Mouse (Mus musculus) brown adipose tissue, adult 24 weeks (tissue): ENCODE measurements around the gene Akna. TPM values are rescaled to one million over a fixed set of nuclear protein-coding genes. Genes with fewer than 3 reads are reported as not detected.

Experiments
- H3K27ac ChIP-seq: fragments of 200-500 bp; replicated peaks from 2 replicates; pipeline ENCODE4 v1.5.1; 2012; ENCODE audit warnings: low read depth, mild to moderate bottlenecking, low read length
- H3K4me1 ChIP-seq: fragments of 200-500 bp; 2 replicates; pipeline ENCODE4 v1.6.1; 2012; ENCODE audit warnings: low read length, mixed read lengths; ENCODE audit not compliant: control insufficient read depth, insufficient read depth, insufficient read length
- H3K4me3 ChIP-seq: fragments of 200-500 bp; 2 replicates; pipeline ENCODE4 v1.5.1; 2012; ENCODE audit warnings: low read depth, mild to moderate bottlenecking, low read length, moderate library complexity; ENCODE audit not compliant: insufficient read depth
- polyA plus RNA-seq: library from polyadenylated mRNA; stranded (reverse); fragments of >200 nt; gene quantifications from 2 replicates; pipeline ENCODE4 v1.2.4, GENCODE M21; 2012; ENCODE audit not compliant: missing spikeins, insufficient read depth, insufficient read length

The Akna gene
- polyA plus RNA-seq, 1 experiment: 0.95 TPM

DNA sequence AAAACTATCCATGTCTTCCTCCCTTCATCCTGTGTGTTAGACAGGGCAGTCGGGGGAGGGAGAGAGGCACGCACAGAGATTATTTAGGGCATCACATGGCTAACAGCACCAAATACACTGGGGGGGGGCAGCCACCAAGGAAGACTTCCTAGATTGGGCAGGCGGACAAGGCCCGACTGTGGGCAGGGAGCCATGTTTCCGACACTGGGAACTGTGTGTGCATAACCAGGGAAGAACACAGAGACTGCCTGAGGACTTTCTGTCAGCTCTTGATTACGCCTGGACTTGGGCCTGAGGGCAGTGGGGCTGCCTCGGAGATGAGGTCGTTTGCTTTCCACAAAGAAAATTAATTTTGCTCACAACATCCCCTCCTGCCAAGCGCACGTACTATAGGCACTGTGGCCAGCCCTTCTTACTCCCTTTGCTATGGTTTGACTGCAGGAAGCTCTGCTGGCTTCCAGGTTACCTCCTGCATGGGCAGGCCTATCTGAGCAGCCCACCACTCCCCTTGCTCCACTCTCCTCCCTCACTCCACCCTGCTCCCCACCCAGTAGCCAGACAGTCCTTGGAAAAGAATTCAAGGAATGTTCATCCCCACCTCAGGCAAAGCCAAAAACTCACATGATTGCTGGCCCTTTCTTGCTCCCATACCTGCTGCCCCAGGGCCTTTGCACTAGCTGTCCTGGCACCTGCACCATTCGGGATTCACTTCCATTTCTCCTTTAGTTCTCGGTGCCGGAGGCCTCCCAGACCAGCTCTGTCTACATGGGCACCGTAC is 17.2 kb upstream of the Akna start:
- Histone ChIP-seq H3K4me1 (no peaks in the 10 kb centered on the region), H3K27ac (no peak overlapping the region), H3K4me3 (no peak overlapping the region)

DNA sequence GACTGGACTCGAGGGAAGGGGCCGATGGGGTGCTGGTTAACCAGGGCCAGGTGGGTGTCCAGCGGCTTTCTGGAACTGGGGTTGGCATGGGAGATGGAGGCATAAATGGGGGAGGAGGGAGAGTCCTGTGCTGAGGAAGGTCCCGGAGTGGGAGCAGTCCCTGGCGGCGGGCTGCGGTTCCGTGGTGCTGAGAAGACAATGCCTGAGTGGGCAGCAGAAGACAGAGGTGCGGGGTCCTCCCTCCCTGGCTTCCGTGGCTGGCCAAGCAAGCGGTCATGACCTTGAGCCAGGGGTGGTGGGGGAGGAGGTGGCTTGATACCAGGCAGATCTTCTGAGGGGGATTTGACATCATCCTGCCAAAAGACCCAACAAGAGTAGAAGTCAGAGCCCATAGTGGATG is 15.1 kb upstream of the Akna start:
- no peak overlapping the region for H3K27ac ChIP-seq
- H3K4me3 ChIP-seq: no peak overlapping the region
- no peaks in the 10 kb centered on the region for H3K4me1 ChIP-seq

DNA sequence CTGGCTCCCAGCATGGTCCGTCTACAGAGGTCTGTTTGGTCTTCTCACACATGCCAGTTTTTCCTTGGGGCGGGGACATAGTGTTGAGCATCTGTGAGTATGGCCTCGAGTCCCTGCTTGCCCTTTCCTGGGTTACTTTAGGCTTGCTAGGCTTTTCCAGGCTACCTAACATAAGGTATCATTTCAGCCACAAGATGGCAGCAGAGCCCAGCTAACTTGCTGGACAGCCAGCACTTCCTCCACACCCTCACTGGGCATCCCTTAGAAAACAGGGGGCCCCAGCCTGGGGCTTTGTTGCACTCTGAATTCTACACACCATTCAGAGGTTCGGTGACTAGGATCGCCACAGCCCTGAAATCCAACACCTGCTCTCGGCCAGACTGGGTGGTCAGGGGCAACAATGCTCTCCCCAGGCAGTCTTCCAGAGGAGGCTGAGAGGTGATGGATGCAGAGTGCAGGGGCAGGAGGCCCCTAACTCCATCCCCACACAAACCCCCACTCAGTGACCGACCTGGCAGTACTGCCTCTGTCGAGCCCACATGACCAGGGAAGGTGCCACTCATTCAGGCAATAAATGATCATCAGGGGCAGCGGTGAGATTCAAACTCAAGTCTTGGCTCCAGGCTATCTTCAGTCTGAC is 14.3 kb upstream of the Akna start:
- Histone ChIP-seq H3K4me3 (no peak overlapping the region), H3K27ac (no peak overlapping the region), H3K4me1 (no peaks in the 10 kb centered on the region)

DNA sequence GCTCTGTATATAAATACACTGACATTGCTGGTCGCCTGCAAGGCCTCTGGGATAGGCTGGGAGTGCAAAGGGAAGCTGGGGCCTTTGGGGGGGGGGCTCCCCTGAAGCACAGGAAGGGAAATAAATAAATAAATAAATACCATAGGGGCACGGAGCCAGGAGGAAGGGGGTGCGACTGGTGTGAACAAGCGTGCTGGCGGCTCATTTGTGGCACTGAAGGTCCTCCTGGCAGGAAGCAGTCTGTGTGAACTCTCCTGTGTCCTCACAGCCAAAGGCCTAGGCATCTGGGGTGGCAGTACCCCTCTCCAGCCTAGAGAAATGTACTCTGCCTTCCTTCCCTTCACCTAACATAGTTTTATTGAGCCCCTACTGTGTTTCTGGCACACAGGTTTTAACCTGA is 11.8 kb upstream of the Akna start:
- Histone ChIP-seq H3K27ac (no peak overlapping the region), H3K4me3 (no peak overlapping the region), H3K4me1 (no peaks in the 10 kb centered on the region)

DNA sequence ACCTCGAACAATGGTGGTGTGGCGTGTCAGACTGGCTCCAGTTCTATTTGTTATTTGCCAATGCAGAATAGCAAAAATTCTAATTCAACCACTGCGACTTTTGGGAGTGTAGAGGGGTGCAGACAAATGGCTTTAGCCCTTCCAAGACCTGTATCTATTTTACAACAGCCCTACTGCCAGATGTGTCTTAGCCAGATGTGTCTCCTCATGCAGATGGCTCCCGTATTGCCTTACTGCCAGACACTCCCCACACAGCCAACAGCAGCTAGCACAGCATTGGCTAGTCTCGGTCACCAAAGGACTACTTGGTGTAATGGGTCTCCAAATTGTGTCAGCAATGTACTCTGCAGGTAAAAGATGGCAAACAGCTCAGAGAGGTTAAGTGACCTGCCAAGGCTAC is 8.1 kb upstream of the Akna start:
- Histone ChIP-seq H3K4me3 (no peak overlapping the region), H3K4me1 (no peaks in the 10 kb centered on the region), H3K27ac (no peak overlapping the region)

DNA sequence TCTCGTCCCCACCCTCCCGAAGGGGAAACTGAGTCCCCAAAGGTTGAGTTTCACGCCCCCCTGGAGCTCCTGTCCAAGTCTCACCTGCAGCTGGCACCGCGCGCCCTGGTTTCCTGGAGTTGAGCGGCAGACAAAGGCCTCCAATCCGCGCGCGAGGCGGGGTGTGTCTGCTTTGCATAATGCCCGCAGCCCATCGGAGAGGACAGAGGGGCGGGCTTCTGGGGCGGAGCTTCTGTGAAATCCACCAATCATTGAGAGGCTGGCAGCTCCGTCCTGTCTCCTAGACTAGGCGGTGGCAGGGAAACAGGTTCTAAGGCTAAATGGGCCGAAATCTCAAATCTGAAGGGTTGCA is 7.4 kb upstream of the Akna start:
- H3K4me3 ChIP-seq: peak overlapping the region; percentile 66
- H3K4me1 ChIP-seq: no peaks in the 10 kb centered on the region
- H3K27ac ChIP-seq: no peak overlapping the region

DNA sequence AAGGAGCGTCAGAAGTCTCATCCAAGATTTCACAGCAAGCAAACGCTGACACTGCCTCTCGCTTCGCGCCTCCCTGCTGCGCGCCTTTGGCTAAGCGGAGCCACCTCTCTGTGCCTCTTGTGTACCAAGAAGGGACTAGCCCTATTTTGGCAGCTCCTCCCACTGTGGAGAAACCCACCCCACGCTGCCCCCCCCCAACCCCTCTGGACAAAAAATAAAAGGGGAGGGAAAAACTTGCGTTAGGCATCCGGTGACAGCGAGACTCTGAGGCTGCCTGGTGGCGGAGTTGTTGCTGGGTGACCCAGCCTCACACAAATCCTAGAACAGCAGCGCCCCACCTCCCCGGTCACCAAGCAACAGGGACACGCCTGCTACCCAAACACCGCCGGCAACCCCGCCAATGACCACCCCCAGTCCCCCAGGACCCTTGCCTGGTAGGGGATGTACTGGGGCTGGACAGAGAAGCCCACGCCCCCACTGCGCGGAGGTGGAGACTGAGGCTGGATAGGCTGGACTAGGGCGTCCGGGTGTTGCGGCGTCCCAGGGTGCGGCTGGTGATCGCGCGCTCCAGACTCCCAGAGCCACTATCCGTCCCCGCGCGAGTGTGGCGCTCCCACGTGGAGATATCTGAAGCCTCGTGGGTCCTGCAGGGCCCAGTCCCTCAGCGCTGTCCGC is 6.9 kb upstream of the Akna start:
- Histone ChIP-seq H3K4me1 (no peaks in the 10 kb centered on the region), H3K4me3 (peak overlapping the region; percentile 66), H3K27ac (0 out of 2 replicates have a peak overlapping the region, but pooled peaks have one; percentile 7)

DNA sequence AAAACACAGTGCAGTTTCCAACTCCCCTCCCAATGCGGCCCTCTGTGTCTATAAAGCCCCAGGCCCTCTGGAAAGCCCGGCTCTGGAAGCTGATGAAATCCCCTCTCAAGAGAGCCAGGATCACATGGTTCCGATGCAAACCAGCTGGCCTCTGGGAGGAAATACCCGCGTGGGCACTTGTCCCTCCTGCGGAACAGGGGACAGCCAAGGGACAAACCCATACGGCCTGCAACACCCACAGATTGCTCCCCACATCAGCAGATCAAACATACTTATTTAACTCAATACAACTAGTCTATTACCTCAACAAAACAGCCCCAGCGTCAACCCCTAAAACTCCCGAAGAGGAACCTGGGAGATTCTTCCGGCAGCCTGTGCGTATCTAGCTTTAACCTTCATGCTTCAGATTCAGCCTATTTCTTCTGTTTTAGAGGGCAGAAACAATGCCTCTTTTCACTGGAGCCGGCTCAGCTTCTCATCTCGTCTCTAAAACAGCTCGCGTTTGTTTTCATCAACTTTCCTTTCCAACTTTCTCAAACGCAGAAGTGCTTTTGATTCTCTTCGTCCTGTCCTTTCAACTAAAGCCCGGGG is 6.3 kb upstream of the Akna start:
- Histone ChIP-seq H3K4me1 (no peaks in the 10 kb centered on the region), H3K4me3 (peak overlapping the region; percentile 66), H3K27ac (0 out of 2 replicates have a peak overlapping the region, but pooled peaks have one; percentile 7)

DNA sequence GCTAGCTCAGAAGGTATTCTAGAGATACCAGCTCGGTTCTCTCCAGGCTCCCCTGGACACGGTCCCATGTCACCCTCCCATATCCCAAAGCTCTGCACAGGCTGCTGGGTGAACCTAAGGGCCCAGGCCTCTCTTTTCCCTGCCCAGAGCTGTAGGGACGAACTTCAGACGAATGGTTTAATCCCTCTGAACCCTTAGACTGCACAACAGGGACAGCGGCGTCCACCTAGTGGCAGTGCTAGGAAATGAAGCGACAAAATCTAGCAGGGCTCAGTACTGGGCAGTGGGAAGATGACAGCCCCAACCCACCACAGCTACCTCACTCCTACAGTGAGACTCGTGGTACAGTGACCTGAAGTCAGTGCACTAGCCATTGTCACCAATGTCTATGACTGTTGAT is 5.5 kb upstream of the Akna start:
- Histone ChIP-seq H3K27ac (no peak overlapping the region), H3K4me3 (0 out of 2 replicates have a peak overlapping the region, but pooled peaks have one; percentile 66)

DNA sequence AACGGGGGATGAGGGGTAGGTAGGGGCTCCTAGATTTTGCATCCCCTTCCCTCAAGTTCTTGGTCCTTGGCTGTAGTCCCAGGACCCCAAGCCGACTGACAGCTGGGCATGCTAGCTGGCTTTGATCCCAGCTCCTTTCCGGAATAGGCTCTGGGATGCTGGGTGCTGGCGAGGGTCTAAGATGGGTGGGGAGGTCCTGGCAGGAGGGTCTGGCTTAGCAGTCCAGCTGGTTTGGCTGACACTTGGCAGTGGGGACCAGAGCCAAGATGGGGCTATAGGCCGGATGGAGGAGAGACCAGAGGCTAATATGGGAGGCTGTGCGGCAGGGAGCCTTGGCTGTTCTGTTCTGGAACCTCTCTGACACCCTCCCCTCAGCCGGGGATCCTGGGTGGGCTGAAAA is 5.1 kb upstream of the Akna start:
- no peak overlapping the region for H3K4me3 ChIP-seq
- no peaks in the 10 kb centered on the region; the same call in 1 of the 2 replicates for H3K4me1 ChIP-seq
- no peak overlapping the region for H3K27ac ChIP-seq

More for the DNA sequence above, 5.5 kb upstream of the Akna start:
- no peaks in the 10 kb centered on the region; the same call in 1 of the 2 replicates for H3K4me1 ChIP-seq

DNA sequence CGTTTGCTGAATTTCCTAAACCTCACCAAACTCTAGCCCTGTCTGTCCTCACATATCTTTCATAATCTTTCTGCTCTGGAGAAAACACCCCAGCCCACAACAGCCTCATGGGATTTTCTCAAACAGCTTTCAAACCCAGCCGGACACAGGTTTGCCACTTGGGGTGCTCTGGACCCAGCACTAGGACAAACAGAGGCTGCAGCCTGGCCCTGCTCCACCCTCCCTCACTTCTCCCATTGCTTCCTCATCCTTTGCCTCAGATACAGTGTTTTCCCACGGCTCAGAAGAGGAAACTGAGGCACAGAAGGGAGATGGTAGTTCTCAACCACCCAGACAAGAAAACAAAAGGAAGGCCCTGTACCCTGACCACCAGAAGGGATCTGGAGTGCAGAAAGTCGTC is 2.5 kb upstream of the Akna start:
- Histone ChIP-seq H3K27ac (no peak overlapping the region), H3K4me1 (peaks cover 6% of the 10 kb centered on the region), H3K4me3 (no peak overlapping the region)

DNA sequence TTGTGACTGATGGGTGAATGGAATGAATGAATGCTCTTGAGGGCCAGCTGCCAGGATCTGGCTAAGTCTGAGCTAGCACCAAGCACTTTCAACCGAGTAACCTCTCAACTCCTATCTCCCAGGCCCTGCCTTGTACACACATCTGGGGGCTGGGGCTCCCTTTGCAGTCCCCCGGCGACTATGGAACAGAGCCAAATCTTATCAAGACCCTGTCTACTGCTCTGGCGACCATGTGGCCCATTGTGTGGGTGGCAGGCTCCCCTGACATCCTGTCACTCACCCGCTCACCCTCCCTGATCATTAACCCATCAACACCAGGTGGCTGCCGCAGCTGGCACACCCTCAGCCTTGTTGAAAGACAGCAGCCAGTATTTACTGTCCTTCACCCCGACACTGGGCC is 1.9 kb upstream of the Akna start:
- H3K4me1 ChIP-seq: peaks cover 8% of the 10 kb centered on the region
- no peak overlapping the region for H3K27ac ChIP-seq
- no peak overlapping the region for H3K4me3 ChIP-seq

DNA sequence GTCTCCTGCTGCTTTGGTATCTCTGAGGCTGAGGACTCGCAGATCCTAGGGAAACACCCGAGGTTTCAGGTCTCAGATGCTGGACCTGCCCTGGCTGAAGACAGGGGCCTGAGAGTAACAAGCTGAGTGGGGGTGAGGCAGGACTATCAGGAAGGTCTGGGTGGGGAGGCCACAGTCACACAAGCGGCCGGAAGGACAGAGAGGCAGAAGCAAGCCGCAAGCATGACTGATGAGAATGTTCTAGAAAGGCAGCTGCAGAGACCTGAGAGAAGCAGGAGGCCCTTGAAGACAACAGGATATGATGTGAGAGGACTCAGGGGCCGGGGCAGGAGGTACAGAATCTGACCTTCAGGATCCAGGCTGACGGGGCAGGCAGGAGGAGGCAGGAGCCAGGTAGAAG is 1.1 kb upstream of the Akna start:
- H3K27ac ChIP-seq: peak overlapping the region; percentile 78
- peaks cover 14% of the 10 kb centered on the region for H3K4me1 ChIP-seq
- no peak overlapping the region for H3K4me3 ChIP-seq

DNA sequence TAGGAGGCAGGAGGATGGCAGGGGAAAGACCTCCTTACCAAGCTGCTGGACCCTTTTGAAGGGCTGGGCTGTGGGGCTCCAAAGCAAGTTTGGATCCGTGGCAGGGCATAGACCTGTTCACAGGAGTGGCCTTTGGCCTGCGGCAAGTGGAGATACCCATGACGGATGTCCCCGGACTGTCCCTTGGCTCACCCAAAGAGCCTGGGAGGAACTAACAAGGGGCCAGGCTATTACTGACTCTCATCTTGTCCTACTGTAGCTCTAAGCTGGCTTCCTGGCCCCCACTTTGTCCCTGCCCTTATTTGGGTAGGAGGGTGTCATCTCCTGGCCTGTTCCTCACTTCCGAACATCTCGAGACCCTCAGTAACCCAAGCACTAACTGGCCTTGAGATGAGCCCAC is 596 bp downstream of the Akna start:
- Histone ChIP-seq H3K27ac (peak overlapping the region; percentile 99), H3K4me1 (peaks cover 24% of the 10 kb centered on the region), H3K4me3 (peak overlapping the region; percentile 73)

DNA sequence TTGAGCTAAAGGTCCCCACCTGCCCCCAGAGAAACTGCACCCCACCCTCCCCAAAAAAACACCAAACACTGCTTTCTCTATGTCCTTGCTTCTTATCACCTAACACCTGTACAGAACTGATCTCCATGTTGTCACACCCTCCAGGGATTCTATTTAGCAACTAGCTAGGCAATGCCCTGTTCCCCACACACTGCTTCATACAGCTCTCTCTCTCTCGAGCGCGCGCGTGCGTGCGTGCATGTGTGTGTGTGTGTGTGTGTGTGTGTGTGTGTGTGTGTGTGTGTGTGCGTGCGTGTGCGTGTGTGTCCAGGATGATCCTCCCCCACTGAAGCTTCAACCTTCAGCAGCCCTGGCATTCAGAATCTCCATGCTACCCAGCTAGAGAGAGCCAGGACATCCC is 1.1 kb downstream of the Akna start:
- Histone ChIP-seq H3K4me3 (peak overlapping the region; percentile 73), H3K27ac (peak overlapping the region; percentile 99), H3K4me1 (peaks cover 24% of the 10 kb centered on the region)
